Mouse (Mus musculus) hindbrain, embryonic 11.5 days (tissue): ENCODE results near the gene Pomp. TPM values are rescaled to one million over a fixed set of nuclear protein-coding genes. Genes with fewer than 3 reads are reported as not detected.
A peak's percentile ranks its signal among the peaks of the same experiment; 100 is the strongest.

Source experiments
- ATAC-seq: fragments of 200-750 bp; cut with Nextera tagmentation; 2 replicates; pipeline ENCODE4 v1.8.0; 2017; ENCODE audit warnings: mild to moderate bottlenecking, moderate TSS enrichment, moderate library complexity; ENCODE audit not compliant: low FRiP score
- DNase-seq: peaks from one replicate; pipeline ENCODE4 v3.0.0-alpha.2; 2015; ENCODE audit warnings: low spot score
- H3K27ac ChIP-seq: fragments of 300-500 bp; sonication (generic); 2 replicates; pipeline ENCODE4 v1.5.1; 2014; ENCODE audit warnings: mild to moderate bottlenecking, low read depth, low read length
- H3K27me3 ChIP-seq: fragments of 300-500 bp; sonication (generic); 2 replicates; pipeline ENCODE4 v1.6.1; 2014; ENCODE audit warnings: mild to moderate bottlenecking, low read length, moderate library complexity, mixed read lengths; ENCODE audit not compliant: control insufficient read depth, insufficient read depth
- H3K36me3 ChIP-seq: fragments of 300-500 bp; sonication (generic); 2 replicates; pipeline ENCODE4 v1.6.1; 2014; ENCODE audit warnings: mild to moderate bottlenecking, low read length, moderate library complexity, mixed read lengths; ENCODE audit not compliant: control insufficient read depth, insufficient read depth
- H3K4me1 ChIP-seq: fragments of 300-500 bp; sonication (generic); replicated peaks from 2 replicates; pipeline ENCODE4 v1.6.1; 2014; ENCODE audit warnings: low read length, mixed read lengths; ENCODE audit not compliant: control insufficient read depth, insufficient read depth
- H3K4me2 ChIP-seq: fragments of 300-500 bp; sonication (generic); replicated peaks from 2 replicates; pipeline ENCODE4 v1.6.1; 2014; ENCODE audit warnings: mild to moderate bottlenecking, low read depth, low read length
- H3K4me3 ChIP-seq: fragments of 300-500 bp; sonication (generic); 2 replicates; pipeline ENCODE4 v1.5.1; 2014; ENCODE audit warnings: low read depth, low read length
- H3K9ac ChIP-seq: fragments of 300-500 bp; sonication (generic); 2 replicates; pipeline ENCODE4 v1.6.1; 2014; ENCODE audit warnings: low read depth, low read length
- H3K9me3 ChIP-seq: fragments of 300-500 bp; sonication (generic); 2 replicates; pipeline ENCODE4 v1.6.1; 2016; ENCODE audit warnings: low read length; ENCODE audit not compliant: control insufficient read depth
- WGBS: fragments of 180-500 bp; shearing (Covaris S2); extraction: QIAGEN DNeasy Blood & Tissue Kit; methylation state at CpG from one replicate; pipeline ENCODE4 v1.1.7; 2014; 5-methylcytosine and 5-hydroxymethylcytosine counted together
- polyA plus RNA-seq: library from polyadenylated mRNA; unstranded; fragments of >200 nt; fragmentation: Nextera tagmentation; extraction: Ambion mirVana; gene quantifications from 2 replicates; pipeline ENCODE4 v1.2.1, GENCODE M21; 2014

Gene Pomp
- polyA plus RNA-seq, 1 experiment from 2014 or later: 546 TPM

- H3K9ac ChIP-seq: no peak overlapping the region
- H3K4me1 ChIP-seq: no peaks in the 10 kb centered on the region
- H3K27me3 ChIP-seq: no peaks in the 10 kb centered on the region
- no peaks in the 10 kb centered on the region for H3K9me3 ChIP-seq
- ATAC-seq (no peak), DNase-seq (no peak)
- no peaks in the 10 kb centered on the region for H3K36me3 ChIP-seq
- no peak overlapping the region for H3K27ac ChIP-seq
- H3K4me3 ChIP-seq: no peak overlapping the region
- 78% methylated on average over 13 of the region's 13 CpGs for WGBS
- H3K4me2 ChIP-seq: no peak overlapping the region
Observed at GRCm38 (mm10) chr5:147824021-147824605, 36.1 kb upstream of the Pomp start.

DNA sequence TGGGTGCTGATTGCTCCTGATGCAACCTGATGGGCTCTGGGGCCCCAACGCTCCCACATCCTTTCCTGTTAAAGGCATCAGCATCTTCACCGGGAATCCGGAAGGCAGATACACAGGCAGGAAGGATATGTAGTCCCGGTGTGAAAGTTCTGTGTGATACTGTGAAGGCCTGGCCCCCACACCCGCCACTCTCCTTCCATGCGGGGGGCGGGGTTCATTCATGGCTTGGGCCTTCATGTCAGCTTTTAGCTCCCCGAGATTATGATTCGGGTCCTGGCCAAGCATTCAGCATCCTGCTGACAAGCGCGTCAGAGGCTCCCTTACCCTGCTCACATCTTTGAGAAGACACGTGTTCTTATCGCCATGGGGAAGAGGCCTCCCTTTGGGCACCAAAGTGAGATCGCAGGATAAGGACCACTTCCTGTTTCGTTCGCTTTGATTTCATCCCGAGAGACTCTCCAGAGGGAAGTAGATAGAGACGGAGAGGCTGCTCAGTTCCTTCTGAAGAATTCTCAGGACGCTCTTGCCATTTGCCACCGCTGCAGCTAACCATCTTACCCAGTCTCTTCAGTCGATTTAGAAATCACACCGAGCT is 34.8 kb upstream of the Pomp start:
- Histone ChIP-seq H3K9me3 (no peaks in the 10 kb centered on the region), H3K27me3 (no peaks in the 10 kb centered on the region), H3K4me2 (no peak overlapping the region), H3K4me3 (no peak overlapping the region), H3K4me1 (no peaks in the 10 kb centered on the region), H3K36me3 (no peaks in the 10 kb centered on the region), H3K27ac (no peak overlapping the region), H3K9ac (no peak overlapping the region)
- ATAC-seq: no peak
- WGBS: 53% methylated on average over 22 of the region's 22 CpGs
- no peak for DNase-seq

DNA sequence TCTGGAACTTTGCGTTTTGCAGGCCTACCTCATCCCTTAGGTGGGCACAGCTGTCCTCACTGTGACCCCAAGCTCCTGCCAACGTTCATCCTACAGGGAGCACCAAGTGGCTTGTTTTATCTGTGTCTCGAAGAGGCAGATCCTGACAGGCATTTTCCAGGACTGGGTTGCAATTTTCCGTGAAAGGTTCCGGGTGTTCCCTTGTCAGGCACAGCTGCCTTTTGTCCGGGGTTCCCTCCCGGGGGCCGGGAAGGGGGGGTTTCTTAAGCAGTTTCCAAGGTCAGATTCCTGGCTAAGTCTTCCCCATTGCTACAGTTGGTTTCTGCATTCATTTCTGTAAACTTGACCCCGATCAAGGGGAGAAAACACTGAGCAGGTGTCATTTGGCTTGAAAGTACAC is 34.2 kb upstream of the Pomp start:
- WGBS: 60% methylated on average over 9 of the region's 9 CpGs
- ATAC-seq (no peak), DNase-seq (no peak)
- no peak overlapping the region for H3K4me2 ChIP-seq
- no peaks in the 10 kb centered on the region for H3K27me3 ChIP-seq
- no peak overlapping the region for H3K27ac ChIP-seq
- H3K36me3 ChIP-seq: no peaks in the 10 kb centered on the region
- no peaks in the 10 kb centered on the region for H3K9me3 ChIP-seq
- H3K9ac ChIP-seq: no peak overlapping the region
- no peaks in the 10 kb centered on the region for H3K4me1 ChIP-seq
- no peak overlapping the region for H3K4me3 ChIP-seq

- no peak overlapping the region for H3K9ac ChIP-seq
- WGBS: 35% methylated on average over 5 of the region's 5 CpGs
- H3K27ac ChIP-seq: no peak overlapping the region
- H3K4me3 ChIP-seq: no peak overlapping the region
- H3K9me3 ChIP-seq: no peaks in the 10 kb centered on the region
- ATAC-seq: no peak
- no peak for DNase-seq
- no peaks in the 10 kb centered on the region for H3K4me1 ChIP-seq
- H3K36me3 ChIP-seq: no peaks in the 10 kb centered on the region
- H3K4me2 ChIP-seq: no peak overlapping the region
- H3K27me3 ChIP-seq: no peaks in the 10 kb centered on the region
Observed at GRCm38 (mm10) chr5:147826546-147826945, 33.7 kb upstream of the Pomp start.

- Histone ChIP-seq H3K4me2 (no peak overlapping the region), H3K9ac (no peak overlapping the region), H3K36me3 (no peaks in the 10 kb centered on the region), H3K27me3 (no peaks in the 10 kb centered on the region), H3K9me3 (no peaks in the 10 kb centered on the region), H3K27ac (no peak overlapping the region), H3K4me1 (no peaks in the 10 kb centered on the region), H3K4me3 (no peak overlapping the region)
- no peak for DNase-seq
- ATAC-seq: no peak
- 77% methylated on average over 8 of the region's 8 CpGs for WGBS
Observed at GRCm38 (mm10) chr5:147828846-147829245, 31.4 kb upstream of the Pomp start.

- 44% methylated on average over 14 of the region's 14 CpGs for WGBS
- Histone ChIP-seq H3K9ac (no peak overlapping the region), H3K36me3 (no peaks in the 10 kb centered on the region), H3K4me1 (no peaks in the 10 kb centered on the region), H3K9me3 (no peaks in the 10 kb centered on the region), H3K4me3 (no peak overlapping the region), H3K27me3 (no peaks in the 10 kb centered on the region), H3K27ac (no peak overlapping the region), H3K4me2 (no peak overlapping the region)
- DNase-seq (no peak), ATAC-seq (no peak)
Observed at GRCm38 (mm10) chr5:147832842-147833241, 27.4 kb upstream of the Pomp start.

DNA sequence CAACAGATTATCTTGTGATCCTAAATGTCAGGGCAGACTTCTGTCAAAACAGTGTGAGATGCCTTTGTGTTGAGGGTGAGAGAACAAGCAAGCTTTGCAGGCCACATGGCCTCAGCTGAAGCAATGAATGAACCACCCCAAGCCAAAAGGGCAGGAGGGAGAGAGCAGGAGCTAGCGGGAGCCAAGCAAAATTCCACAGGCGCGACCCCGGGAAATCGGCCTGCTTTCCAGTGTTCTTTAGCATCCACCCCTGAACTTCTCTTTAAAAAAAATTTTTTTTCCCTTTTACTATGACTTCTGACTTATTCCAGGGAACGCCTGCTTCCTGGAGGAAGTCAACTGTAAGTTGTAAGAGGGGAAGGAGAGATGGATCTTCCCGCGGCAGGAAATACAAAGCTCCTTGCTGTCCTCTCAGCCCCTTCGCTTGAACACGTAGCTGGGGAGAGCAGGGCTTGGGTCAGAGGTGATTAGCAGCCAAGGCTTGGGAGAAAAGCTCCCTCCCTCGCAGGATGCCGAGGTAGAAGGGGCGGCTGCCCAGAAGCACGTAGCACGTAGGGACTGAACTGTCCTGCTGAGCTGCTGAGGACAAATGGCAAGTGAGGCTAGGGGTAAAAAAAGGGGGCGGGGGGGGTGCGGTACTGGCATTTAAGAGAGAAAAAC is 25.3 kb upstream of the Pomp start:
- no peaks in the 10 kb centered on the region for H3K9me3 ChIP-seq
- peak overlapping the region; percentile 7; the same call in 1 of the 2 replicates for H3K4me2 ChIP-seq
- peak; percentile 39 for DNase-seq
- no peaks in the 10 kb centered on the region for H3K27me3 ChIP-seq
- no peak for ATAC-seq
- H3K4me1 ChIP-seq: no peaks in the 10 kb centered on the region
- WGBS: 7% methylated on average over 17 of the region's 17 CpGs
- no peak overlapping the region for H3K4me3 ChIP-seq
- H3K36me3 ChIP-seq: no peaks in the 10 kb centered on the region
- no peak overlapping the region for H3K27ac ChIP-seq
- no peak overlapping the region for H3K9ac ChIP-seq

- Histone ChIP-seq H3K36me3 (no peaks in the 10 kb centered on the region), H3K4me2 (no peak overlapping the region), H3K9me3 (no peaks in the 10 kb centered on the region), H3K9ac (no peak overlapping the region), H3K27ac (no peak overlapping the region), H3K4me1 (no peaks in the 10 kb centered on the region), H3K27me3 (no peaks in the 10 kb centered on the region), H3K4me3 (no peak overlapping the region)
- DNase-seq: no peak
- no peak for ATAC-seq
- WGBS: 78% methylated on average over 12 of the region's 12 CpGs
Observed at GRCm38 (mm10) chr5:147839418-147839817, 20.8 kb upstream of the Pomp start.

GRCm38 (mm10) chr5:147843340-147843739 is 16.9 kb upstream of the Pomp start:
- H3K9ac ChIP-seq: no peak overlapping the region
- no peak for ATAC-seq
- H3K27me3 ChIP-seq: no peaks in the 10 kb centered on the region
- no peaks in the 10 kb centered on the region for H3K36me3 ChIP-seq
- no peak for DNase-seq
- H3K4me2 ChIP-seq: no peak overlapping the region
- WGBS: 55% methylated on average over 7 of the region's 7 CpGs
- no peak overlapping the region for H3K4me3 ChIP-seq
- no peak overlapping the region for H3K27ac ChIP-seq
- H3K9me3 ChIP-seq: no peaks in the 10 kb centered on the region
- no peaks in the 10 kb centered on the region for H3K4me1 ChIP-seq
